Mouse (Mus musculus): ENCODE measurements at regions not wholly inside any gene's neighbourhood (a gene's known extent, or its start where the extent isn't known, plus 50 kb on each side); places are given as distances from the start of the nearest gene placed in this dataset.

- Histone ChIP-seq H3K4me2 (no peak overlapping the region), H3K27ac (ENCODE audit: low read depth, low read length) (no peak overlapping the region), H3K27me3 (ENCODE audit: control insufficient read depth, insufficient read depth, low read length) (no peaks in the 10 kb centered on the region), H3K36me3 (ENCODE audit: control insufficient read depth, insufficient read depth, low read length) (no peaks in the 10 kb centered on the region), H3K4me1 (ENCODE audit: control insufficient read depth, insufficient read depth, low read length) (no peaks in the 10 kb centered on the region), H3K4me3 (ENCODE audit: low read depth, low read length) (no peak overlapping the region), H3K9me3 (replicated peaks; ENCODE audit: control insufficient read depth, low read length) (no peaks in the 10 kb centered on the region), H3K9ac (ENCODE audit: low read depth, low read length) (no peak overlapping the region)
- 72% methylated on average over 5 of the region's 5 CpGs for WGBS (ENCODE audit: insufficient replicate concordance)
- ATAC-seq (replicated peaks; ENCODE audit: insufficient number of reproducible peaks, low FRiP score, low TSS enrichment) = no peak
Measured at GRCm38 (mm10) chr3:139832599-139832998, 627.1 kb downstream of the Stpg2 start.

GRCm38 (mm10) chr3:139842015-139842414, 636.5 kb downstream of the Stpg2 start:
- 84% methylated on average over 3 of the region's 3 CpGs for WGBS (ENCODE audit: insufficient replicate concordance)
- Histone ChIP-seq H3K27me3 (ENCODE audit: control insufficient read depth, insufficient read depth, low read length) (no peaks in the 10 kb centered on the region), H3K4me3 (ENCODE audit: low read depth, low read length) (no peak overlapping the region), H3K36me3 (ENCODE audit: control insufficient read depth, insufficient read depth, low read length) (no peaks in the 10 kb centered on the region), H3K4me2 (no peak overlapping the region), H3K9me3 (replicated peaks; ENCODE audit: control insufficient read depth, low read length) (no peaks in the 10 kb centered on the region), H3K4me1 (ENCODE audit: control insufficient read depth, insufficient read depth, low read length) (no peaks in the 10 kb centered on the region), H3K27ac (ENCODE audit: low read depth, low read length) (no peak overlapping the region), H3K9ac (ENCODE audit: low read depth, low read length) (no peak overlapping the region)
- ATAC-seq (replicated peaks; ENCODE audit: insufficient number of reproducible peaks, low FRiP score, low TSS enrichment) = no peak

- H3K27me3 ChIP-seq (ENCODE audit: control insufficient read depth, insufficient read depth, low read length) = no peaks in the 10 kb centered on the region
- H3K9me3 ChIP-seq (replicated peaks; ENCODE audit: control insufficient read depth, low read length) = no peaks in the 10 kb centered on the region
- H3K36me3 ChIP-seq (ENCODE audit: control insufficient read depth, insufficient read depth, low read length) = no peaks in the 10 kb centered on the region
- H3K27ac ChIP-seq (ENCODE audit: low read depth, low read length) = no peak overlapping the region
- H3K4me1 ChIP-seq (ENCODE audit: control insufficient read depth, insufficient read depth, low read length) = no peaks in the 10 kb centered on the region
- no peak overlapping the region for H3K4me2 ChIP-seq
- ATAC-seq (replicated peaks; ENCODE audit: insufficient number of reproducible peaks, low FRiP score, low TSS enrichment) = no peak
- no peak overlapping the region for H3K4me3 ChIP-seq (ENCODE audit: low read depth, low read length)
- H3K9ac ChIP-seq (ENCODE audit: low read depth, low read length) = no peak overlapping the region
- WGBS (ENCODE audit: insufficient replicate concordance) = 69% methylated on average over 5 of the region's 5 CpGs
Measured at GRCm38 (mm10) chr3:139842988-139843605, 637.6 kb downstream of the Stpg2 start.

- no peaks in the 10 kb centered on the region for H3K36me3 ChIP-seq (ENCODE audit: control insufficient read depth, insufficient read depth, low read length)
- no peak overlapping the region for H3K4me2 ChIP-seq
- no peaks in the 10 kb centered on the region for H3K27me3 ChIP-seq (ENCODE audit: control insufficient read depth, insufficient read depth, low read length)
- no peak for ATAC-seq (replicated peaks; ENCODE audit: insufficient number of reproducible peaks, low FRiP score, low TSS enrichment)
- H3K9me3 ChIP-seq (replicated peaks; ENCODE audit: control insufficient read depth, low read length) = no peaks in the 10 kb centered on the region
- no peak overlapping the region for H3K27ac ChIP-seq (ENCODE audit: low read depth, low read length)
- no peak overlapping the region for H3K4me3 ChIP-seq (ENCODE audit: low read depth, low read length)
- H3K9ac ChIP-seq (ENCODE audit: low read depth, low read length) = no peak overlapping the region
- no peaks in the 10 kb centered on the region for H3K4me1 ChIP-seq (ENCODE audit: control insufficient read depth, insufficient read depth, low read length)
- 64% methylated on average over 3 of the region's 3 CpGs for WGBS (ENCODE audit: insufficient replicate concordance)
Measured at GRCm38 (mm10) chr3:139844443-139844842, 638.9 kb downstream of the Stpg2 start.

GRCm38 (mm10) chr3:139847826-139848225, 642.3 kb downstream of the Stpg2 start:
- no peaks in the 10 kb centered on the region for H3K9me3 ChIP-seq (replicated peaks; ENCODE audit: control insufficient read depth, low read length)
- H3K4me3 ChIP-seq (ENCODE audit: low read depth, low read length) = no peak overlapping the region
- no peak overlapping the region for H3K27ac ChIP-seq (ENCODE audit: low read depth, low read length)
- H3K36me3 ChIP-seq (ENCODE audit: control insufficient read depth, insufficient read depth, low read length) = no peaks in the 10 kb centered on the region
- no peak overlapping the region for H3K4me2 ChIP-seq
- WGBS (ENCODE audit: insufficient replicate concordance) = 67% methylated on average over 5 of the region's 5 CpGs
- H3K27me3 ChIP-seq (ENCODE audit: control insufficient read depth, insufficient read depth, low read length) = no peaks in the 10 kb centered on the region
- no peak for ATAC-seq (replicated peaks; ENCODE audit: insufficient number of reproducible peaks, low FRiP score, low TSS enrichment)
- no peaks in the 10 kb centered on the region for H3K4me1 ChIP-seq (ENCODE audit: control insufficient read depth, insufficient read depth, low read length)
- no peak overlapping the region for H3K9ac ChIP-seq (ENCODE audit: low read depth, low read length)

GRCm38 (mm10) chr3:139859966-139860635, 654.6 kb downstream of the Stpg2 start:
- 51% methylated on average over 16 of the region's 16 CpGs for WGBS (ENCODE audit: insufficient replicate concordance)
- ATAC-seq (replicated peaks; ENCODE audit: insufficient number of reproducible peaks, low FRiP score, low TSS enrichment) = peak; percentile 74
- Histone ChIP-seq H3K36me3 (ENCODE audit: control insufficient read depth, insufficient read depth, low read length) (no peaks in the 10 kb centered on the region), H3K9ac (ENCODE audit: low read depth, low read length) (no peak overlapping the region), H3K4me1 (ENCODE audit: control insufficient read depth, insufficient read depth, low read length) (no peaks in the 10 kb centered on the region), H3K4me3 (ENCODE audit: low read depth, low read length) (no peak overlapping the region), H3K4me2 (no peak overlapping the region), H3K9me3 (replicated peaks; ENCODE audit: control insufficient read depth, low read length) (no peaks in the 10 kb centered on the region), H3K27me3 (ENCODE audit: control insufficient read depth, insufficient read depth, low read length) (no peaks in the 10 kb centered on the region), H3K27ac (ENCODE audit: low read depth, low read length) (peak overlapping the region; percentile 63)

GRCm38 (mm10) chr3:139860831-139861371, 655.4 kb downstream of the Stpg2 start:
- Histone ChIP-seq H3K4me3 (ENCODE audit: low read depth, low read length) (no peak overlapping the region), H3K27ac (ENCODE audit: low read depth, low read length) (peak overlapping the region; percentile 63), H3K36me3 (ENCODE audit: control insufficient read depth, insufficient read depth, low read length) (no peaks in the 10 kb centered on the region), H3K9ac (ENCODE audit: low read depth, low read length) (no peak overlapping the region), H3K4me2 (no peak overlapping the region), H3K9me3 (replicated peaks; ENCODE audit: control insufficient read depth, low read length) (no peaks in the 10 kb centered on the region), H3K27me3 (ENCODE audit: control insufficient read depth, insufficient read depth, low read length) (no peaks in the 10 kb centered on the region), H3K4me1 (ENCODE audit: control insufficient read depth, insufficient read depth, low read length) (no peaks in the 10 kb centered on the region)
- WGBS (ENCODE audit: insufficient replicate concordance) = 61% methylated on average over 9 of the region's 9 CpGs
- no peak for ATAC-seq (replicated peaks; ENCODE audit: insufficient number of reproducible peaks, low FRiP score, low TSS enrichment)

- H3K4me1 ChIP-seq (ENCODE audit: control insufficient read depth, insufficient read depth, low read length) = no peaks in the 10 kb centered on the region
- no peak overlapping the region for H3K27ac ChIP-seq (ENCODE audit: low read depth, low read length)
- no peak overlapping the region for H3K4me2 ChIP-seq
- no peaks in the 10 kb centered on the region for H3K36me3 ChIP-seq (ENCODE audit: control insufficient read depth, insufficient read depth, low read length)
- H3K27me3 ChIP-seq (ENCODE audit: control insufficient read depth, insufficient read depth, low read length) = no peaks in the 10 kb centered on the region
- no peak overlapping the region for H3K4me3 ChIP-seq (ENCODE audit: low read depth, low read length)
- no peaks in the 10 kb centered on the region for H3K9me3 ChIP-seq (replicated peaks; ENCODE audit: control insufficient read depth, low read length)
- ATAC-seq (replicated peaks; ENCODE audit: insufficient number of reproducible peaks, low FRiP score, low TSS enrichment) = no peak
- H3K9ac ChIP-seq (ENCODE audit: low read depth, low read length) = no peak overlapping the region
Measured at GRCm38 (mm10) chr3:139866329-139866728, 660.8 kb downstream of the Stpg2 start.

- ATAC-seq (replicated peaks; ENCODE audit: insufficient number of reproducible peaks, low FRiP score, low TSS enrichment) = no peak
- Histone ChIP-seq H3K27ac (ENCODE audit: low read depth, low read length) (no peak overlapping the region), H3K4me2 (no peak overlapping the region), H3K4me3 (ENCODE audit: low read depth, low read length) (no peak overlapping the region), H3K36me3 (ENCODE audit: control insufficient read depth, insufficient read depth, low read length) (no peaks in the 10 kb centered on the region), H3K27me3 (ENCODE audit: control insufficient read depth, insufficient read depth, low read length) (no peaks in the 10 kb centered on the region), H3K9me3 (replicated peaks; ENCODE audit: control insufficient read depth, low read length) (no peaks in the 10 kb centered on the region), H3K4me1 (ENCODE audit: control insufficient read depth, insufficient read depth, low read length) (no peaks in the 10 kb centered on the region), H3K9ac (ENCODE audit: low read depth, low read length) (no peak overlapping the region)
- 82% methylated on average over 4 of the region's 4 CpGs for WGBS (ENCODE audit: insufficient replicate concordance)
Measured at GRCm38 (mm10) chr3:139867030-139867429, 661.5 kb downstream of the Stpg2 start.
